Mouse (Mus musculus): Measurements from ENCODE around the gene Zfp553. TPM values are rescaled to one million over a fixed set of nuclear protein-coding genes. Genes with fewer than 3 reads are reported as not detected.

The Zfp553 gene
- polyA plus RNA-seq, 1 experiment from 2014 or later = 29.7 TPM

GRCm38 (mm10) chr7:127211014-127211745 is 21.7 kb upstream of the Zfp553 start:
- DNase-seq (ENCODE audit: low spot score) = peak; percentile 24

DNA sequence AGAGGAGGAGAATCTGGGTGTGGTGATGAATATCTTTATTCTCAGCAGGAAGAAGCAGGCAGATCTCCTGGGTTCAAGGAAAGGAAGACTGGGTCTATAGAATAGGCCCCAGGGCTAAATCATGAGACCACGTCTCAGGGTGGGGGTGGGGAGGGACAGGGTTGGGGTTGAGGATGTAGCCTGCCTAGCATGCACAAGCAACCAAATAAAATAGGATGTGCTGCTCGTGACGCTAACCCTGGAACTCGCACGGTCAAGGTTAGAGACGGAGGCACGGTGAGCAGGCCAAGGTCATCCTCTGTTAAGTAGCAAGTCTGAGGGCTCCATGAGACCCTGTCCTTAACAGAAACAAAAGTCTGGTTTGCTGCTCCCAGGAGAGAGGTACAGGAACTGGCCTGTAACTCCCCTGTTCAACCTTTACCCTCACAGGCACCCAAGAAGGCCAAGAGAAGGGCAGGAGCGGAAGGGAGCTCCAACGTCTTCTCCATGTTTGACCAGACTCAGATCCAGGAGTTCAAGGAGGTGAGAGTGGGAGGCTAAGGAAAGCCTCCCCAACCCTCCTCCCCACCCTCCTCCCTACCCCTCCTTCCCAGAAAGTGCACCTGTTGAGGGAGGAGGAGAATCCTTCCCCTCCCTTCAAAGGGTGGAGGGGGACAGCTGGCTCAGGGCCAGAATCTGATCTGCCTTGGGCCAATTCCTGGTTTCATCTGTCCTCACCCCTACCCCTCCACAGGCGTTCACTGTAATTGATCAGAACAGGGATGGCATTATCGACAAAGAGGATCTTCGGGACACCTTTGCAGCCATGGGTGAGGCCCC is 20.2 kb upstream of the Zfp553 start:
- no peak for DNase-seq (ENCODE audit: low spot score)

GRCm38 (mm10) chr7:127213485-127213884 is 19.4 kb upstream of the Zfp553 start:
- DNase-seq (ENCODE audit: low spot score) = peak; percentile 67

- DNase-seq (ENCODE audit: low spot score) = no peak
Observed at GRCm38 (mm10) chr7:127213930-127214329, 18.9 kb upstream of the Zfp553 start.

DNA sequence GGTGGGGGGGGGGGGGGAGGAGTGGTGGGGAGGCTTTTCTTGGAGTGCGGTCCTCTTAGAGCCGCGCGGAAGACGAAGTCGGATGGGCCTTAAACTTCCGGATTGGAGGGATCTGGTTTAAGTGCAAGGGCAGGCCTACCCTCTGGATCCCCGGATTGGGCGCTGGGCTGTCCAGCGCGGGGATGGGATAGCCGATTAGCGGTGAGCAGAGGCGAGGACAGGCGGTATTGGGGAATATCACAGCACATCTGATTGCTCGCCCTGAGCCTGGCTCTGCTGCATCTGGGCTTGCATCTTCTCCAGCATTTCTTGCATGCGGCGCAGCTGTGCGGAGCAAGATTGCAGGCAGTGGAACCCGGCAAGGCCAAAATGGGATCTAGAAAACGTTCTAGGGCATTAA is 18.3 kb upstream of the Zfp553 start:
- DNase-seq (ENCODE audit: low spot score) = no peak

- DNase-seq (ENCODE audit: low spot score) = peak; percentile 88
Observed at GRCm38 (mm10) chr7:127214981-127215871, 17.6 kb upstream of the Zfp553 start.

DNA sequence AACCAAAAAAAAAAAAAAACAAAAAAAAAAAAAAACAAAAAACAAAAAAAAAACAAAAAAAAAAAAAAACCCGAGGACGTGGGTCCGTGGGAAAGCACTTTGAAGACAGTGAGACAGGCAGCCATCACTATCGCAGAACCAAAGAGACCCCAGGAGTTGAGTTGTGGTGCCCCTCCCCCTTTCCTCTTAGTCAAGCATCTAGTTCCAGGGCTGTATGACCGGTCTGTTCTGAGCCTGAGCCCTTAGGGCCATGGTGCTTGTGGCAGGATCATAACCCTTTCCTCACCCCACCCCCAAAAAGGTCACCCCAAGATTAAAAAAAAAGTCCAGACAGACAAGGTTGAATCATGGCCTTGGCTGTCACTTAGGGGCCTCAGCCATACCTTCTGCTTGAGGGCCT is 16.6 kb upstream of the Zfp553 start:
- no peak for DNase-seq (ENCODE audit: low spot score)

- peak; percentile 7 for DNase-seq (ENCODE audit: low spot score)
Observed at GRCm38 (mm10) chr7:127217475-127217874, 15.4 kb upstream of the Zfp553 start.

DNA sequence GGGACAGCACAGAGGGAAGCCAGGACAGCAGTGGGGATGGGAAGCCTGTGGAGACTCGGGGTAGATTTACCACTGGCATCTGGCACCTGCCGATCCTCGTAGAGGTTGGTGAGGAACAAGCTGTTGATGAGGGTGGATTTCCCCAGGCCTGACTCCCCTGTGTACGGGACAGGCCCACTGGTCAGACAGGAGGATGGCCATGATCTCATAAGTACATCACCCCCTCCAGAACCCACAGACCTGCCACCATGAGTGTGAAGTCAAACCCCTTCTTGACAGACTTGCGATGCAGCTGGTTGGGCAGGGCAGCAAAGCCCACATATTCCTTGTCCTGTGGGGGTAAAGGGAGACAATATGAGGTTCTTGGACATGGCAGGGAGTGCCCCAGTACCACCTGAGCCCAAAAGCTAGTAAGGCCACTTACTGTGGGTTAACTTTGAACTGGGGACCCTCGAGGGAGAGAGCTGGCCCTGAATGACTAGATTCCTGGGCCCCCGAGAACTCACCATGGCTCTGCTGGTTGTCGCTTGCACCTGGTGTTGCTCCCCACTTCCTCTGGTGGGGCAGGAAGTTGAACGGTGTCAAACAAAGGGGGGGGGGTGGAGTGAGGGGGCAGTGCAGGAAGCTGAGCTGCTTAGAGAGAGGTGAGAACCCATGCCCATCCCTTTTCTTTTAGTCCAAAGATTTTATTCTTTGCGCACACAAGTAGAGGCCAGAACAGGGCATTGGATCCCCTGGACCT is 14.8 kb upstream of the Zfp553 start:
- peak; percentile 90 for DNase-seq (ENCODE audit: low spot score)

GRCm38 (mm10) chr7:127218670-127219069 is 14.2 kb upstream of the Zfp553 start:
- DNase-seq (ENCODE audit: low spot score) = no peak

DNA sequence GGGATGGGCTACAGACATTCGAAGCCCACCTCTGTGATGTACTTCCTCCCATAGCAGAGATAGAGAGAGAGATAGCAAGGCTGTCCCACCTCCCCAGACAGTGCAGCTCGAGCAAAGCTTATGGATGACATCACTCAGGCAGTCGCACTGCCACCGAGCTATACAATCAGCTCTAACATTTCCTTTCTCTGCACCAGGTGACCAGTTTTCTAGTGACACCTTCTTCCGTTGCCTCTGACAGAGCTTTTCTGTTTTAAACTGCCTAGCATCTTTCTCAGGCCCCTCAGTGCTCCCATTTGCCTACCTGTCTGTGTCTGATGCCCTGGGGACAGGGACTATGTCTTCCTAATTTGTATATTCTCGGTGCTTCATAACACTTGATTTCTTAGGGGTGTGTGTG is 12.4 kb upstream of the Zfp553 start:
- peak; percentile 58 for DNase-seq (ENCODE audit: low spot score)

- DNase-seq (ENCODE audit: low spot score) = no peak
Observed at GRCm38 (mm10) chr7:127223106-127223505, 9.8 kb upstream of the Zfp553 start.

- no peak for DNase-seq (ENCODE audit: low spot score)
Observed at GRCm38 (mm10) chr7:127223515-127224478, 9.1 kb upstream of the Zfp553 start.

- DNase-seq (ENCODE audit: low spot score) = no peak
Observed at GRCm38 (mm10) chr7:127224616-127225015, 8.2 kb upstream of the Zfp553 start.

DNA sequence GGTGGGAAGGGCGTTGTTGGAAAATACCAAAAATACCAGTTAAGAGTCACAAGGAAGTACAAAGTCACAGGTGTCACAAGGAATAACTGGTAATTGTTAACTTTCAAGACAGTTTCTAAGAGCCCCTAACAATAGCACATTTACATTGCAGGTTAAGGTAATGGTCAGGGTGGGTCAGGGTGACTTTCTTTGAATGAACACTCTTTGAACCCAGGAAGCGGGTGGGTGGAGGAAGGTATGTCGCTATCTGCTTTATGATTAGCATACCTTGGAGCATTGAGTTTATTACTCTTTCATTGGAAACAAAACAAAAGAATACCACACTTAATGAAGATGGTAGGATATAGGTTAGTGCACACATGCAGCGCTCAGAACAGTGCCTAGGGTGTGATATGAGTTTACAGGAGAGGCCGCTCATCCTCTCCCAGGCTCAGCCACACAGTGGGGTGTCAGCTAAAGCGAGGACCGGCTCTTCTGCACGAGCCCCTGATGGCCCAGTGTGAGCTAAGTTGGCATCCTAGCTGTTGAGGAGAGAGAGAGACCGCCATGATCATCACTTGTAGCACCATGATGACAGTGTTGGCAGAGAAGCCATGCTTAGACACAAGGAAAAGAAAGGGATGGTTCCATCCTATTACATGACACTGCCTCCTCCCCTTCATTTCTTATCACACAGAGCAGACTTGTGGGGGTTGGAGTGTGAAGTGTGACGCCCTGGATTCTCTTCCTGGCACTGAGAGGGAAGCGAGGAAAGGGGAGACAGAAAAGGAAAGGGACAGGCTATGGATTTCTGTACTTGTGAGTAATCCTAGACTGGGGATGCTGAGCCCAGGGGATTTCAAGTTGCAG is 7.5 kb upstream of the Zfp553 start:
- DNase-seq (ENCODE audit: low spot score) = no peak

GRCm38 (mm10) chr7:127228615-127229303 is 4.1 kb upstream of the Zfp553 start:
- DNase-seq (ENCODE audit: low spot score) = peak; percentile 90

- DNase-seq (ENCODE audit: low spot score) = no peak
Observed at GRCm38 (mm10) chr7:127231376-127231775, 1.5 kb upstream of the Zfp553 start.
